In the genomic region with DNA sequence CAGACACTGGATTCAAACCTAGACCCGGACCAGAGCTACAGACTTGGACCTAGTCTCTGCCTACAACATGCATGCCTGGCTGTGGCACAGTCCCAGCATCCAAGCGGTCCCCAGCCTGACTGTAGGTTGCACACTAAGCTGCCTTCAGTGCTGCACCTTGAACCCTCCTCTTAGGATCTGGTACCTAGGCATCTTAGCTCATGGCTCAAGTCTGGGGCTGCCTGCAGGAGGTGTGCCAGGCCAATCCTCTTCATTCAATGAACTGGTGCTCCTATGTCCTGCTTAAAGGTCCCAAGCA, we compare ENCODE assay signal across 18 mouse cellular contexts.
DNase-seq lines count a peak whose midpoint lies in the region; ATAC-seq and TF ChIP-seq lines count a peak whose summit lies in the region.
"Had no signal": no experiment of that assay in that cellular context is flagged by ENCODE, and none has a peak within 500 bp of the region (broad histone marks: within the 10 kb centered on the region; RNA-seq: fewer than 3 reads in every experiment).

No protein-coding gene starts in this region.

- H3K27me3 ChIP-seq in forebrain, embryonic 15.5 days: 0 out of 2 replicates have a peak, but pooled peaks cover 3% of the 10 kb centered on the region
- peaks cover 100% of the 10 kb centered on the region for H3K27me3 ChIP-seq in forebrain, embryonic 10.5 days (ENCODE audit: poor library complexity, severe bottlenecking)
- H3K27me3 ChIP-seq in kidney, adult 2 months (replicated peaks; ENCODE audit: control insufficient read depth, insufficient read depth, low read length): no peaks in the 10 kb centered on the region
- H3K27me3 ChIP-seq in kidney, embryonic 14.5 days (ENCODE audit: control insufficient read depth, insufficient read depth, low read length): peaks cover 17% of the 10 kb centered on the region
- H3K27me3 ChIP-seq in E14TG2a.4 (ENCODE audit: insufficient read depth, low read length): peaks cover 52% of the 10 kb centered on the region

- no peak for ATAC-seq in forebrain, embryonic 15.5 days (replicated peaks)
- no peak for ATAC-seq in kidney, embryonic 14.5 days (ENCODE audit: low FRiP score, low TSS enrichment)
- ATAC-seq: hindbrain, embryonic 16.5 days had no signal

- no peaks in the 10 kb centered on the region for H3K36me3 ChIP-seq in forebrain, embryonic 15.5 days
- H3K36me3 ChIP-seq in forebrain, embryonic 10.5 days (replicated peaks): no peaks in the 10 kb centered on the region
- no peaks in the 10 kb centered on the region for H3K36me3 ChIP-seq in kidney, adult 2 months (ENCODE audit: control insufficient read depth, insufficient read depth, low read length)
- no peaks in the 10 kb centered on the region for H3K36me3 ChIP-seq in kidney, embryonic 14.5 days (ENCODE audit: control insufficient read depth, insufficient read depth, low read length)
- no peaks in the 10 kb centered on the region for H3K36me3 ChIP-seq in E14TG2a.4 (ENCODE audit: insufficient read depth, low read length)
- H3K36me3 ChIP-seq: embryonic facial prominence, embryonic 12.5 days; heart, embryonic 10.5 days had no signal

- no peak for DNase-seq in forebrain, embryonic 10.5 days (ENCODE audit: extremely low spot score, low spot score)
- DNase-seq in kidney, adult 2 months: peak; percentile 57
- DNase-seq in ZHBTc4 (ENCODE audit: low read depth, low spot score): peak; percentile 32
- no peak for DNase-seq in adrenal gland, postnatal 10 days
- DNase-seq in ovary, postnatal 14 days (ENCODE audit: low spot score): no peak
- DNase-seq: heart, postnatal 14 days; kidney, adult 9 months; kidney, postnatal 4 days; right cerebral cortex, postnatal 14 days had no signal

- no peaks in the 10 kb centered on the region for H3K9me3 ChIP-seq in forebrain, embryonic 15.5 days
- no peaks in the 10 kb centered on the region for H3K9me3 ChIP-seq in forebrain, embryonic 10.5 days
- H3K9me3 ChIP-seq in kidney, embryonic 14.5 days (ENCODE audit: control insufficient read depth, low read length): no peaks in the 10 kb centered on the region
- no peaks in the 10 kb centered on the region for H3K9me3 ChIP-seq in E14TG2a.4 (ENCODE audit: low read length)
- H3K9me3 ChIP-seq: embryonic facial prominence, embryonic 12.5 days; G1E; heart, embryonic 10.5 days; stomach, embryonic 15.5 days had no signal

- TF ChIP-seq CTCF in kidney, adult 2 months (conservative IDR thresholded peaks at IDR 0.05; ENCODE audit: insufficient read depth, insufficient read length, low read depth, low read length): no peak
- no peak for TF ChIP-seq CTCF in E14TG2a.4 (conservative IDR thresholded peaks at IDR 0.05; ENCODE audit: low read length)

- H3K4me2 ChIP-seq in forebrain, embryonic 15.5 days (replicated peaks): no peak overlapping the region
- no peak overlapping the region for H3K4me2 ChIP-seq in kidney, embryonic 14.5 days (replicated peaks; ENCODE audit: low read depth, low read length)
- H3K4me2 ChIP-seq: embryonic facial prominence, embryonic 12.5 days; stomach, embryonic 15.5 days had no signal

- H3K4me1 ChIP-seq in forebrain, embryonic 15.5 days: peaks cover 20% of the 10 kb centered on the region
- peaks cover 12% of the 10 kb centered on the region for H3K4me1 ChIP-seq in forebrain, embryonic 10.5 days
- H3K4me1 ChIP-seq in kidney, adult 2 months (ENCODE audit: control insufficient read depth, insufficient read depth, low read length): peaks cover 25% of the 10 kb centered on the region
- H3K4me1 ChIP-seq in kidney, embryonic 14.5 days (ENCODE audit: control insufficient read depth, insufficient read depth, low read length): no peaks in the 10 kb centered on the region
- H3K4me1 ChIP-seq in E14TG2a.4 (replicated peaks; ENCODE audit: low read depth, low read length): no peaks in the 10 kb centered on the region; the same call in 1 of the 2 replicates
- H3K4me1 ChIP-seq: embryonic facial prominence, embryonic 12.5 days; stomach, embryonic 15.5 days had no signal

- no peak for TF ChIP-seq POLR2A in kidney, adult 2 months (IDR thresholded peaks at IDR 0.05; ENCODE audit: low read depth, low read length)

- H3K27ac ChIP-seq in forebrain, embryonic 15.5 days (replicated peaks): peak overlapping the region; percentile 29; the same call in 1 of the 2 replicates
- no peak overlapping the region for H3K27ac ChIP-seq in forebrain, embryonic 10.5 days
- peak overlapping the region; percentile 2; the same call in 1 of the 2 replicates for H3K27ac ChIP-seq in kidney, adult 2 months (ENCODE audit: insufficient read depth, low read depth, low read length)
- H3K27ac ChIP-seq in kidney, embryonic 14.5 days (ENCODE audit: low read depth, low read length): no peak overlapping the region
- H3K27ac ChIP-seq: embryonic facial prominence, embryonic 12.5 days; heart, embryonic 10.5 days; liver, embryonic 14.5 days; stomach, embryonic 15.5 days had no signal

- no peak overlapping the region for H3K9ac ChIP-seq in forebrain, embryonic 15.5 days (replicated peaks)
- H3K9ac ChIP-seq in kidney, embryonic 14.5 days (ENCODE audit: low read depth, low read length): no peak overlapping the region
- H3K9ac ChIP-seq: embryonic facial prominence, embryonic 12.5 days; liver, embryonic 14.5 days; stomach, embryonic 15.5 days had no signal

- 69% methylated on average over 2 of the region's 2 CpGs for WGBS in forebrain, embryonic 15.5 days
- WGBS in forebrain, embryonic 10.5 days: 67% methylated on average over 2 of the region's 2 CpGs
- whole genome bisulfite sequencing in kidney, adult 2 months: 58% methylated on average over 2 of the region's 2 CpGs
- WGBS in kidney, embryonic 14.5 days: 88% methylated on average over 2 of the region's 2 CpGs

- no peak overlapping the region for H3K4me3 ChIP-seq in forebrain, embryonic 15.5 days
- no peak overlapping the region for H3K4me3 ChIP-seq in forebrain, embryonic 10.5 days
- H3K4me3 ChIP-seq in kidney, adult 2 months (ENCODE audit: insufficient read depth, low read depth, low read length): no peak overlapping the region
- H3K4me3 ChIP-seq in kidney, embryonic 14.5 days (ENCODE audit: low read length): no peak overlapping the region
- H3K4me3 ChIP-seq in E14TG2a.4 (replicated peaks; ENCODE audit: low read length): peak overlapping the region; percentile 75
- H3K4me3 ChIP-seq: embryonic facial prominence, embryonic 12.5 days; stomach, embryonic 15.5 days had no signal

Comparison
In these comparisons a context has a peak if more than half of its experiments do, and no peak if none do; other contexts are left out.
1. H3K27ac ChIP-seq: peak in forebrain, embryonic 15.5 days (single experiment) and kidney, adult 2 months (single experiment); none in forebrain, embryonic 10.5 days (single experiment) and kidney, embryonic 14.5 days (single experiment).
2. DNase-seq: peak in kidney, adult 2 months (single experiment) and ZHBTc4 (single experiment); none in forebrain, embryonic 10.5 days (single experiment), adrenal gland, postnatal 10 days (single experiment) and ovary, postnatal 14 days (single experiment).